16 mouse cellular contexts compared by ENCODE assay signal in genomic region chr2:156394282-156394681, GRCm38 (mm10). TPM values are rescaled to one million over a fixed set of nuclear protein-coding genes. Genes with fewer than 3 reads are reported as not detected.
DNase-seq lines count a peak whose midpoint lies in the region; ATAC-seq and TF ChIP-seq lines count a peak whose summit lies in the region.
"Had no signal": no experiment of that assay in that cellular context is flagged by ENCODE, and none has a peak within 500 bp of the region (broad histone marks: within the 10 kb centered on the region; RNA-seq: fewer than 3 reads in every experiment).

No protein-coding gene starts in this region.

- no peaks in the 10 kb centered on the region for H3K9me3 ChIP-seq in forebrain, postnatal 0 days (ENCODE audit: low read length)
- no peaks in the 10 kb centered on the region for H3K9me3 ChIP-seq in forebrain, embryonic 15.5 days
- no peaks in the 10 kb centered on the region for H3K9me3 ChIP-seq in liver, embryonic 14.5 days (ENCODE audit: control insufficient read depth, low read length)
- H3K9me3 ChIP-seq in liver, embryonic 12.5 days (replicated peaks), result no peaks in the 10 kb centered on the region
- H3K9me3 ChIP-seq: heart, embryonic 13.5 days; hindbrain, embryonic 10.5 days; liver, embryonic 13.5 days; neural tube, embryonic 13.5 days had no signal

- H3K27ac ChIP-seq in forebrain, postnatal 0 days (ENCODE audit: low read depth, low read length), result no peak overlapping the region
- no peak overlapping the region for H3K27ac ChIP-seq in forebrain, embryonic 15.5 days (replicated peaks)
- no peak overlapping the region for H3K27ac ChIP-seq in liver, embryonic 14.5 days
- H3K27ac ChIP-seq in liver, embryonic 12.5 days, result no peak overlapping the region
- H3K27ac ChIP-seq: heart, embryonic 13.5 days; liver, embryonic 13.5 days; neural tube, embryonic 13.5 days had no signal

- no peak for ATAC-seq in forebrain, postnatal 0 days
- no peak for ATAC-seq in forebrain, embryonic 15.5 days (replicated peaks)
- ATAC-seq in liver, embryonic 14.5 days (ENCODE audit: insufficient read depth), result no peak
- no peak for ATAC-seq in liver, embryonic 12.5 days
- ATAC-seq in erythroid progenitor cell, adult 5-6 weeks (replicated peaks; ENCODE audit: low FRiP score, poor library complexity, severe bottlenecking), result no peak

- no peak overlapping the region for H3K4me2 ChIP-seq in forebrain, postnatal 0 days (ENCODE audit: low read depth)
- no peak overlapping the region for H3K4me2 ChIP-seq in forebrain, embryonic 15.5 days (replicated peaks)
- no peak overlapping the region for H3K4me2 ChIP-seq in liver, embryonic 14.5 days (ENCODE audit: low read depth)
- H3K4me2 ChIP-seq in liver, embryonic 12.5 days, result no peak overlapping the region
- H3K4me2 ChIP-seq: heart, embryonic 13.5 days had no signal

- no peak for TF ChIP-seq EP300 in liver, embryonic 14.5 days (IDR thresholded peaks at IDR 0.05; ENCODE audit: low read depth)

- peak; percentile 46 for TF ChIP-seq CTCF in forebrain, postnatal 0 days (IDR thresholded peaks at IDR 0.05; ENCODE audit: low read depth)
- TF ChIP-seq CTCF in liver, embryonic 14.5 days (IDR thresholded peaks at IDR 0.05; ENCODE audit: low read depth), result peak; percentile 49

- no peaks in the 10 kb centered on the region for H3K27me3 ChIP-seq in forebrain, postnatal 0 days (ENCODE audit: insufficient read depth, low read length)
- H3K27me3 ChIP-seq in forebrain, embryonic 15.5 days, result no peaks in the 10 kb centered on the region
- no peaks in the 10 kb centered on the region for H3K27me3 ChIP-seq in liver, embryonic 14.5 days (ENCODE audit: control insufficient read depth, insufficient read depth, low read length)
- 0 out of 2 replicates have a peak, but pooled peaks cover 2% of the 10 kb centered on the region for H3K27me3 ChIP-seq in liver, embryonic 12.5 days (replicated peaks)
- H3K27me3 ChIP-seq: heart, embryonic 13.5 days; liver, embryonic 13.5 days; neural tube, embryonic 13.5 days had no signal

- H3K4me1 ChIP-seq in forebrain, postnatal 0 days (ENCODE audit: insufficient read depth), result no peaks in the 10 kb centered on the region
- H3K4me1 ChIP-seq in forebrain, embryonic 15.5 days, result peaks cover 5% of the 10 kb centered on the region
- peaks cover 0 to 4% of the 10 kb centered on the region in 2 experiments; a peak in 2 of 4 replicates for H3K4me1 ChIP-seq in liver, embryonic 14.5 days (replicated peaks; ENCODE audit: control insufficient read depth in 2 of 2, insufficient read depth in 2 of 2, low read length in 1 of 2)
- H3K4me1 ChIP-seq in liver, embryonic 12.5 days, result peaks cover 6% of the 10 kb centered on the region

- no peak for DNase-seq in forebrain, postnatal 0 days
- DNase-seq in liver, embryonic 14.5 days (ENCODE audit: low read depth in 3 of 3, low spot score in 3 of 3), result no peak
- DNase-seq in CD4-positive helper T cell, adult 2 months (ENCODE audit: low read depth, low spot score), result peak; percentile 29
- peak; percentile 9 for DNase-seq in c-Kit-positive CD71-positive TER-119-positive erythroid progenitor cells, embryonic 14.5 days (ENCODE audit: low spot score)
- no peak for DNase-seq in spleen, postnatal 10 days (ENCODE audit: low spot score in 2 of 2)
- DNase-seq: cerebellum, adult 11 months; gastrocnemius, postnatal 14 days; kidney, adult 8-10 months; liver, embryonic 13.5 days; midbrain, embryonic 14.5 days had no signal

- no peak overlapping the region for H3K9ac ChIP-seq in forebrain, postnatal 0 days
- no peak overlapping the region for H3K9ac ChIP-seq in forebrain, embryonic 15.5 days (replicated peaks)
- H3K9ac ChIP-seq in liver, embryonic 14.5 days (replicated peaks), result no peak overlapping the region
- H3K9ac ChIP-seq in liver, embryonic 12.5 days, result no peak overlapping the region
- H3K9ac ChIP-seq: heart, embryonic 13.5 days had no signal

- no peaks in the 10 kb centered on the region for H3K36me3 ChIP-seq in forebrain, postnatal 0 days (ENCODE audit: insufficient read depth)
- H3K36me3 ChIP-seq in forebrain, embryonic 15.5 days, result no peaks in the 10 kb centered on the region
- no peaks in the 10 kb centered on the region for H3K36me3 ChIP-seq in liver, embryonic 14.5 days (replicated peaks; ENCODE audit: control insufficient read depth, insufficient read depth, low read depth)
- H3K36me3 ChIP-seq in liver, embryonic 12.5 days, result no peaks in the 10 kb centered on the region
- H3K36me3 ChIP-seq: heart, embryonic 13.5 days; hindbrain, embryonic 10.5 days; liver, embryonic 13.5 days; neural tube, embryonic 13.5 days had no signal

- WGBS in forebrain, postnatal 0 days, result 97% methylated on average over 4 of the region's 4 CpGs
- 94% methylated on average over 4 of the region's 4 CpGs for WGBS in forebrain, embryonic 15.5 days
- 79% methylated on average over 4 of the region's 4 CpGs for WGBS in liver, embryonic 14.5 days (ENCODE audit: insufficient replicate concordance)
- WGBS in liver, embryonic 12.5 days (ENCODE audit: insufficient replicate concordance), result 88% methylated on average over 4 of the region's 4 CpGs

- no peak overlapping the region for H3K4me3 ChIP-seq in forebrain, postnatal 0 days (ENCODE audit: low read depth, low read length)
- H3K4me3 ChIP-seq in forebrain, embryonic 15.5 days, result no peak overlapping the region
- no peak overlapping the region for H3K4me3 ChIP-seq in liver, embryonic 14.5 days (ENCODE audit: insufficient read depth in 1 of 2, low read depth in 2 of 2, low read length in 2 of 2)
- no peak overlapping the region for H3K4me3 ChIP-seq in liver, embryonic 12.5 days
- H3K4me3 ChIP-seq: heart, embryonic 13.5 days; liver, embryonic 13.5 days; neural tube, embryonic 13.5 days had no signal

RNA-seq across cellular contexts. Expression of gene Epb41l1, which starts 26.4 kb away (rescaled TPM):
- 169 and 211 TPM in 2 replicates for total RNA-seq in forebrain, postnatal 0 days (2014; rRNA removed)
- 7.0 and 10.0 TPM in 2 replicates for polyA plus RNA-seq in forebrain, postnatal 0 days (2015; fragmentation: Nextera tagmentation; extraction: Ambion mirVana)
- 11.2 and 11.4 TPM in 2 replicates for polyA plus RNA-seq in forebrain, embryonic 15.5 days (2015; fragmentation: Nextera tagmentation; extraction: Ambion mirVana)
- 2.5 and 2.7 TPM in 2 replicates for polyA plus RNA-seq in liver, embryonic 14.5 days (2012; rRNA removed)
- polyA plus RNA-seq in liver, embryonic 14.5 days (2014; fragmentation: Nextera tagmentation; extraction: Ambion mirVana), result 0.46 and 0.58 TPM in 2 replicates
- 0.75 and 1.0 TPM in 2 replicates for polyA plus RNA-seq in liver, embryonic 12.5 days (2016; fragmentation: Nextera tagmentation; extraction: Ambion mirVana)
- total RNA-seq in erythroid progenitor cell, adult 5-6 weeks (2015; ENCODE audit: low replicate concordance), result 0.36 and 0.84 TPM in 2 replicates
- total RNA-seq in erythroid progenitor cell, adult 5-6 weeks (2017; ENCODE audit: low replicate concordance), result 1.4 and 5.8 TPM in 2 replicates

Comparison
In these comparisons a context has a peak if more than half of its experiments do, and no peak if none do; other contexts are left out.
1. DNase-seq: peak in CD4-positive helper T cell, adult 2 months (single experiment) and c-Kit-positive CD71-positive TER-119-positive erythroid progenitor cells, embryonic 14.5 days (single experiment); none in forebrain, postnatal 0 days (single experiment), liver, embryonic 14.5 days (0 of 3) and spleen, postnatal 10 days (0 of 2).